Mouse (Mus musculus) retina, embryonic 14.5 days (tissue): Measurements from ENCODE around the gene Camta1.

Source experiments
- DNase-seq: peaks from one replicate; pipeline ENCODE4 v3.0.0-alpha.2; 2015; ENCODE audit warnings: low spot score

Gene Camta1

DNA sequence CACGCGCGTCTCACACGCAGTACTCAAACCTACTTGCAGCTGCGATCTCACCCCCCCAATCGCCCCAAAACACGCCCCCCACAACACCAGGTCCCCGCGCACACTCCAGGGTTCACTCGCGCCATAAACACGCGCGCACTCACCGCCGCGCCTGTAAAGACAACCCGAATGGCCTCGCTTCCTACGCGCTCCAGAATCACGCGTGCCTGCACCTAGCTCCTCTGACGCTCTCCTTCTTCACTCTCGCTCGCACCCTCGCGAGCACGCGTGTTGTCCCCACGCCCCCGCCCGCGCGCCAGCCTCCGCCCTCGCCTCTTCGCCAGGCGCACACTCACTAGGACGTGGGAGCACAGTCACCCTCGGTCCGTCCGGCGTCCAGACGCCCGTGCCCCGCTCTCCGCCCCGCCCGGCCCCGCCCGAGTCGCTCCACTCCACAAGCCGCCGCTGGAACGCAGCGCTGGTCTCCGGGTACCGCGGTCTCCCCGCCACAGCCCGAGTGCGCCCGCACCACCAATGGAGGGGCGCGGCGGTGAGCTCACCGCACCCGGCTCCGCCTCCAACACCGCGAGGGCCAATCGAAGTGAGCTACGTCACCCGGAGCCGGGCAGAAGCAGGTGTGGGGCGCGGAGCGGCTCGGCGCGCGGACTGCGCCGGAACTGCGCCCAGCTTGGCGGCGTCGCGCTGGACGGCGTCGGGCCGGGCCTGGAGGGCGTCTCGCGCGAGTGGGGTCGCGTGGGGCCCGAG, 753.5 kb downstream of the Camta1 start:
- DNase-seq: peak; percentile 94

DNA sequence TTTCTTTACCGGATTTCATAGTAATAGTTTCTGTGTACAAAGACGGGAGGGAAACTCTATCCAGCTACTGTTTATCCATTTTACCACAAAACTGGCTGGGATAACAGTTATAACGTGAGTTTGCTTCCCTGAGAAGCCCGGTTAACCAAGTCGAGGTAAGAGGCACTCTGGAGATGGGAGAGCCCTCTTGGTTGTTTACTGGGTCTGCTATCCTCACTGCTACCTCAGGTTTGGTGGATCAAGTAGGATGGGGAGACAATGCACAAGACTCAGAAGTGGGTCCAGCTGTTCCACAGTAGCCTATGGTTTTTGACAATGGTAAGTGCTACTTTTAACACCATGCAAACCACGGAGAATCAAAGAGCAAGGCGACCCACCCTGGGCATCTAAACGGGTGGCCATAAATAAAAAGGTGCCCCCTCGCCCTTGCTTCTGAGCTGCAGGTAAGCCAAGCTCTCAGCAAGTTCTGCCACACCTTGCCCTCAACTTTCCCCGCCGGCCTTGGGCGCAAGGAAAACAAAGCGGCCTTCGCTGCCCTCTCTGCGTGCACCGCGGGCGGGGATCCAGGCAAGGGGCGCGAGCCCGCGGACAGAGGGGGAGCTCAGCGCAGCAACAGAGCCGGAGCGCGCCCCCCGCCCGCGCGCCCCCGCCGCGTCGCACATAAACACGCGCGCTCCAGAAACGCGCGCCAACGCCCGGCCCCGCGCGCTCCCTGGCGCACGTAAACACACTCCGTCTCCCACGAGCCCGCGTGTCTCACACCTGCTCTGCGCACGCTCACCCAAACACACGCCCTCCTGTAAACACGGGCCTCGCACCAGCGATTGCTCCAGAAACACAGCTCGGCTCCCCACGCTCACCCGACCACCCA, 754.3 kb downstream of the Camta1 start:
- DNase-seq: peak; percentile 71

GRCm38 (mm10) chr4:151106468-151106867, 755.2 kb downstream of the Camta1 start:
- peak; percentile 38 for DNase-seq

DNA sequence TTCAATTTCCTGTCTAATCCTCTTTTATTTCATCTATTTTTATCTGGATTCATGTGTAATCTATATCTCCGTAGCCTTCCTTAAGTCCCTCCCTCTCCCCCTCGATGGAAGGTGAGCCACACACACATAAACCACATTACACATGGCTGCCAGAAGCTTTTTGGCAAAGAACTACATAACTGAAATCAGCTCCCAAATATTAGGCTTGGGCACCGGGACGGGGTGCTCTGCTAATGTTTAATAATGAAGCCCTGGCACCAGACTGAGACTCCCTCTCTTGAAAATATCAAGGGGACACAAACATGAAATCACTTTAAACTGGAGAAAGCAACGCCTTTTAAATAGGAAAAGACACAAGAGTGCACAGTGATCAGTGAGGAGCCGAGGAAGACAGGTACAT, 755.8 kb downstream of the Camta1 start:
- no peak for DNase-seq

- no peak for DNase-seq
Measured at GRCm38 (mm10) chr4:151104147-151104546, 757.5 kb downstream of the Camta1 start.

- no peak for DNase-seq
Measured at GRCm38 (mm10) chr4:151103646-151104045, 758.0 kb downstream of the Camta1 start.

DNA sequence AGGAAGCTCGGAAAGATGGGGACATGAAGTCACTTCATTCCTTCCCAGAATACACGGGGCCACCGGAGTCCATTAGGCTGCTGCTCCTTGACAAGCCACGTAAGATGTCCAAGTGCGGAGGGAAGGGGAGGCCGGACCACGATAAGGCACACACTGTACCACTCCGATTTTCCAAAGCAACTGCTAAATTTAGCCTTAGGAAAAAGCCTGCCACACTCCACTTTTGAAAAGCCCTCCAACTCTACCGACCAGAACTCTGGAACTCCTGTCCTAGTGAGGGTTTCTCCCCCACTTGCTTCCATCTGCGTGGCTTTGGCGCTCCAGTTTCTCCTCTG, 764.6 kb downstream of the Camta1 start:
- no peak for DNase-seq

DNA sequence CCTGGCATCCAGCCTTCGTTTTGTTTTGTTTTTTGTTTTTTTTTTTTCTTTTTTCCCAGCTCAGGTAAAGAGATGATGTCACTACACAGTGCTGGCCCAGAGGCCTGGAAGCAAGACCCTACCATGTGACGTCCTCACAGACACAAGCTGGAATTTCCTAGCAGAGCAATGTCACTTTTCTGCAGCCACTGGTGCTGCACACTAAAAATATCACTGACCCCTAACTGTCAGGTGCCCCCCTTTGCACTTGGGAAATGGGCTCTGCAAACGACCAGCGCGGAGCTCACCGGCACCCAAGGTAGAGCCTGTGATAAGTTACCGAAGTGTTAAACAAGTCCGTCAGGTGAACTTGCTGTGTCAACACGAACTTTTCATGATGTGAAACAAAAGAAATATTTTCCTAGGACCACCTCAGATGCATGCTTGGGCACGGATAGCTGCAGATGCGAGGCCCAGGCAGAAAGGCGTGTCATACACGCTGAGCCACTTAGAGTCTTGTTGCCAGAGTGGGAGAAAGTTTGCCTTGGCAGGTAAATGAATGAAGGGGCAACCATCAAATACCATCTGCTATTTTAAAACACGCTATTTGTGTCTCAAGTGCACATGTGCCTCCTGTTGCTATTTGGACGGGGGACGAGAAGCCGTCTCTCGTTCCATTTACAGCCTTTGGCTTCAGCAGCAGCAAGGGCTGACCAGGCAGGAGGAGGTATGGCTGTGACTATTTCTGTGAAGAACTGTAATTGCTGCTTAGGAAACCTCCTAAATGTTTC, 765.2 kb downstream of the Camta1 start:
- DNase-seq: no peak

DNA sequence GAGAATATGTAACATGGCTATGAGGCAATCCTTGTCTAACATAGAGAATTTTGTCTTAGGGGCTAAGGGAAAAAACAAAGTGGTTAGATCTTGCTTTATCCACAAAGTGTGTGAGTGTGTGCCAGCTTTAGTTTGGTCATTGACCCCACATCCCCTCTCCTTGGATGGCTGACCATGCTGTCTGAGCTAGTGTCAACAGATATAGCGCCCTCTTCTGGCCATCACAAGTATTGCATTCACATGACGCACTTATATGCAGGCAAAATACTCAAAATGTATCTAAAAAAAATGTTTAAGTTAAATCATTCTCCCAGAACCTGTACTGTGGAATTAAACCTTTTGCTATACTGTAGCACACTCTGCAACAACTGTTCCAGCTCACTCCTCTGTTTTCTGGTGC, 766.5 kb downstream of the Camta1 start:
- DNase-seq: peak; percentile 68

DNA sequence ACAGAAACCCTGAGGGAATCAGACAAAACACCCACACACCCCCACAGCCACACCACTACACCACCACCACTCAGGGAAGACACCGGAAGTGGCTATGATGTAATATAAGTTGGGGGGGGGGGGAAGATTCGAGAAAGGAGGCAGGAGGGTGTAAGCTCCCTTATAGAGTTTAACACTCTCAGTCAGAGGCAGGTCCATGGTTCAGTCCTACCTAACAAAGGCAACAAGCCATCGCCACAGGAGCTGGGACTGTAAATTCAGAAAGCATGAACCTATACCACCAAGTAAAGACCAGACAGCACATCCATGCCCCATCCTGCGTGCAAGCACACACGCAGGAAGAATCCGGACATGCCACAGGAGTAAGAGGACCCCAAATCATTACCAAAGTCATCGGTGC, 772.4 kb downstream of the Camta1 start, which contains the start of gene Gm13090:
Gene Gm13090 (plus strand): TSS at position 301 of the 400 bp plus-strand sequence.
- DNase-seq: no peak

DNA sequence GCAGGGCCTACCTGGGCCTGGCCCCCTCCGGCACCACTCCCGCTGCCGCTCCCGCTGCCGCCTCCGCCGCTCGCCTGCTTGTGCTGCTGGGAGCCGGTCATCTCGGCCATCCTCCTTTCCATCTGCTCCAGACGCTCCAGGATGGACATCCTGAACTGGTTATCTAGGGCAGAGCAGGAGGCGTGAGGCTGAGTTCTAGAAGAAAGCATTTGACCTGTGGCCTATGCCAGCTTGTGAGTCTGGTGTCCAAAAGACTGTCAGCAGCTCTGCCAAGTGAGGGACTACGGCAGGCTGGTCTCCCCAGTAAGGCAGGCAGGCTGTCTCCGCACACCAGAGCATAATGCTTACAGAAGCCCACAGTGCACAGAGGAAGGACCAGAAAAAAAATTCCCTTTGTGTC, 772.9 kb downstream of the Camta1 start:
- no peak for DNase-seq

- no peak for DNase-seq
Measured at GRCm38 (mm10) chr4:151087358-151087757, 774.3 kb downstream of the Camta1 start.

GRCm38 (mm10) chr4:151083027-151083426, 778.6 kb downstream of the Camta1 start:
- DNase-seq: no peak

GRCm38 (mm10) chr4:151081977-151082376, 779.7 kb downstream of the Camta1 start:
- DNase-seq: no peak

DNA sequence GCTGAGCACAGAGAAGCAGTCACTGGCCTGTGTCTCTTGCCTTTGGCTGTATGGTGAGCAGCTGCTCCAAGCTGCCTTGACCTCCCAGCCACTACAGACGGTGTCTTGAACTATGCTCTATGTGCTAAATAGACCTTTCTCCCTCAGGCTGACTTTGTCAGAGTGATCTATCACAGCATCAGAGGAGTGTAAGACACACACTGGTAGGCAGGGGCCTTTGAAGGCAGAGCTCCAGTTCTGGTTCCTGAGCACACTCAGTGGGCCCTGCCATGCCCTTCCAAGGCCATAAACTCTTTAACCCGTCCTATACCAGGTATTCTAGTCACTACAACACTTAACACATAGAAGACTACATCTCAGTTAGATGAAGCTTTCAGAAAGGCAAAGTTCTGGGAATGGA, 780.3 kb downstream of the Camta1 start:
- no peak for DNase-seq

DNA sequence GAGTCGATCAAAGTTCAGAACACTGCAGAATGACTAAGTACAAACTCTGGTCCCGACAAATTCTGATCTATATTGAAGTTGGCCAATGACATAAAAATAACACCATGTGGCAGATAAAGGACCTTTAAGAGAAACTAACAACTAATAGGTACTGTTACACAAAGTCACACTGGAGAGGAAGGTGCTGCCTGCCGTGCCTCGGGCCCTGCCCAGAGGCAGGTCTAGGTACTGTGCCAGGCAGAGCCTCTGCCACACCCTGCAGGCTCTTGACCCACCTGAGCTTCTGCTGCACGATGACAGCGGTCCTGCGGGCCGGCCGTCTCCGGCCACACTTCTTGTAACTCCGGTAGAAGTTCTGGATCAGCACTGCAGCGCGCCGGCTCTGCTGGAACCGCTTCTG, 786.9 kb downstream of the Camta1 start:
- no peak for DNase-seq

DNA sequence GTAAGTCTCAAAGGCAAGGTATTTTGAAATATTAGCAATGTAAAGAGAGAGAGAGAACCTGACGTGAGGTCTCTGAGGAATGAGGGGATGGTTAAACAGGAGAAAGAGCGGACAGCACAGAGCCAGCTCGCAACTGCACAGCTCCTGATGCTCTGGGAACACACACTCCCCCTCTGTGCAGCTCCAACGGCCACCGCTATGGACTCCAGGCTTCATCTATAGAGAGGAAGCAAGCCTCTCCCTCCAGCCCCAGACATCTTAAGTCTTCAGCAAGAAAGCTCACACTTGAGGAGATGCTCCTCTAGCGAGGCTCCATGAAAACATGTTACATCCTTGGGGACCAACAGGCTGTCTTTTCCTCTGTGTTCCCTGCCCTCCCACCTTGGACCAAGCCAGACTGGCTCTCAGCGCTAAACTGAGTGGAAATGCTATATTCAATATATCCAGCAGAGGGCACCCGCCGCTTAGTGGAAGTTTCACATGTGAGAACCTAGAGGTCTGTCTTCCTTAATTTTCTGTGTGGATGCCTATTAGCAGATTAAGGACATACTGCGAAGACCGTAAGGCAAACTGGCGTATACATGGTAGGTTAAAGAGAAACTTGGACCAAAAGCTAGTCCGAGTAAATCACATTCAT, 788.5 kb downstream of the Camta1 start:
- peak; percentile 93 for DNase-seq

DNA sequence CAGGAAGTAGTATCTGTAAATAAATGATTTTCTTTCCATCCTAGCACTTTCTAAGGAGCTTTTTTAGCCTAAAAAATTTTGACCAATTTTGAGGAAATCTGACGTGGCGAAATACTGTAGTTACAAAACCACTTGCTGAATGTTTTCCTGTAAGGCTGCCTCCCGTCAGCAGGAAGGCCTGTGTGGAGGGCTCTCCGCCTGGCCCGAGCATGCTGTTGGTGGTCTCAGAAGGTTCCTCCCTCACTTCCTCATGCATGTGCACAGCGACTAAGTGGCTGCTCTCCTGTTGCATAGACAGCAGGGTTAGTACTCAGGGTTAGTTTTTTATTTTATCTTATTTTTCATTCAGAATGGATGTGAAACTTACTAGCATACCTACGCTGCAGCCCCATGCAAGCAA, 790.7 kb downstream of the Camta1 start:
- DNase-seq: no peak

- no peak for DNase-seq
Measured at GRCm38 (mm10) chr4:151068751-151069150, 792.9 kb downstream of the Camta1 start.

GRCm38 (mm10) chr4:151059566-151059965, 802.1 kb downstream of the Camta1 start:
- DNase-seq: no peak

- DNase-seq: no peak
Measured at GRCm38 (mm10) chr4:151058634-151059033, 803.0 kb downstream of the Camta1 start.
